Mouse (Mus musculus): ENCODE measurements around the gene Igfbp7. TPM values are rescaled to one million over a fixed set of nuclear protein-coding genes. Genes with fewer than 3 reads are reported as not detected.

Igfbp7 gene
- total RNA-seq (2021) = 10 to 100 TPM; 38.3 to 41.2 TPM
- long read RNA-seq, experiment 1, transcript Igfbp7-201 (5 exons, 1,116 nt) = major isoform, 31 of 32 reads
- long read RNA-seq, experiment 1, partial matches to known transcripts = 0 of 32 reads
- long read RNA-seq, experiment 1, other reads (novel, unspliced or antisense) = 1 of 32 reads
- long read RNA-seq, experiment 2, transcript Igfbp7-201 (5 exons, 1,116 nt) = major isoform, 32 of 37 reads
- long read RNA-seq, experiment 2, partial matches to known transcripts = 1 of 37 reads
- long read RNA-seq, experiment 2, other reads (novel, unspliced or antisense) = 4 of 37 reads

GRCm38 (mm10) chr5:77407341-77408298, at the start of gene Igfbp7:
TSS of gene Igfbp7 (minus strand) at chr5:77408041.
- peak; percentile 70 for TF ChIP-seq CTCF (IDR thresholded peaks at IDR 0.05)
- DNase-seq (ENCODE audit: extremely low spot score in 1 of 2, low spot score in 2 of 2) = peak; percentile 55 to 67
- peak within 1 kb of the TSS; percentile 65 for H3K4me3 ChIP-seq
- H3K27ac ChIP-seq = peak within 1 kb of the TSS; percentile 84
- intact Hi-C loops (cut with DNase I) = loop anchor here (5.0 kb wide), 1 partner anchor 55 kb away; no protein-coding TSS in a partner anchor

GRCm38 (mm10) chr5:77452103-77452502, 44.3 kb upstream of the Igfbp7 start:
- Histone ChIP-seq H3K4me3 (no peak overlapping the region), H3K27ac (no peak overlapping the region)
- intact Hi-C loops (cut with DNase I) = no loop called here
- no peak for DNase-seq (ENCODE audit: extremely low spot score in 1 of 2, low spot score in 2 of 2)
- TF ChIP-seq CTCF (IDR thresholded peaks at IDR 0.05) = no peak

GRCm38 (mm10) chr5:77449531-77449930, 41.7 kb upstream of the Igfbp7 start:
- DNase-seq (ENCODE audit: extremely low spot score in 1 of 2, low spot score in 2 of 2) = no peak
- no peak overlapping the region for H3K27ac ChIP-seq
- intact Hi-C loops (cut with DNase I) = no loop called here
- no peak for TF ChIP-seq CTCF (IDR thresholded peaks at IDR 0.05)
- no peak overlapping the region for H3K4me3 ChIP-seq

GRCm38 (mm10) chr5:77445431-77445830, 37.6 kb upstream of the Igfbp7 start:
- DNase-seq (ENCODE audit: extremely low spot score in 1 of 2, low spot score in 2 of 2) = no peak
- no peak overlapping the region for H3K4me3 ChIP-seq
- intact Hi-C loops (cut with DNase I) = no loop called here
- TF ChIP-seq CTCF (IDR thresholded peaks at IDR 0.05) = no peak
- H3K27ac ChIP-seq = no peak overlapping the region

- DNase-seq (ENCODE audit: extremely low spot score in 1 of 2, low spot score in 2 of 2) = no peak
- Histone ChIP-seq H3K4me3 (no peak overlapping the region), H3K27ac (no peak overlapping the region)
- no peak for TF ChIP-seq CTCF (IDR thresholded peaks at IDR 0.05)
- intact Hi-C loops (cut with DNase I) = no loop called here
Measured at GRCm38 (mm10) chr5:77443889-77444573, 36.2 kb upstream of the Igfbp7 start.

DNA sequence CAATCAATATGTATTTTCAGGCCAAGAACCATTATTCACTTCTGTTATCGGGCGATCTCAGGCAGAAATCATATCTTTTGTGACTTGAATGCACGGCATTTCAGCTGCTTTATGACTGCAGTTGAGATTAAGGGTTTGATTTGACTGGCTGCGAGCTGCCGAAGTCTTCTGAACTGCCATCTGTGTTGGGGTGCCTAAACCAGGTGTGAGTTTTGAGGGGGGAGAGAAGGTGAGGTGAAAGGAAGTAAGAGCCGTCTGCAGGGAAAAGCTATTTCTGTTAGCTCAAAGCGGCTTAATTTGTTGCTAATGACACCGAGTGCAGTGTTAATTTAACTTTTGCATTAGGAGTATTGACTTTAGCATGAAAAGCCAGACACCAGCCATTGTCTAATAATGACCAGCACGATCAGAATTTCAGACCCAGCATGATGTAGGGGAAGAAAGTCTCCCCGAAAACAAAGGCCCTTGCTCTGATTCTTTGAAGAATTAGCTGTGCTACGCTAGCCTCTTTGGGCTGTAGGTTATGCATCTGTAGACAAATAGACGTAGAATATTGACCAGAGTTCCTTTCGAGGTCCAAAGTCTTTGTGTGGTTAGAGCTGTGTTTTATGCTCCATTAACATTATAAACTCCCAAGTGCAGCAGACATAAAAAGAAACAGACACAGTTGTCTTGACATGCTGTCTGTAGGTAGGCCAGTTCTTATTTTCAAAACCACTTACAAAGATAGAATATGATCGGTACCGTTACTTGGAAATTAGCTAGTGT, 35.2 kb upstream of the Igfbp7 start:
- intact Hi-C loops (cut with DNase I) = no loop called here
- Histone ChIP-seq H3K4me3 (no peak overlapping the region), H3K27ac (no peak overlapping the region)
- TF ChIP-seq CTCF (IDR thresholded peaks at IDR 0.05) = no peak
- DNase-seq (ENCODE audit: extremely low spot score in 1 of 2, low spot score in 2 of 2) = no peak

DNA sequence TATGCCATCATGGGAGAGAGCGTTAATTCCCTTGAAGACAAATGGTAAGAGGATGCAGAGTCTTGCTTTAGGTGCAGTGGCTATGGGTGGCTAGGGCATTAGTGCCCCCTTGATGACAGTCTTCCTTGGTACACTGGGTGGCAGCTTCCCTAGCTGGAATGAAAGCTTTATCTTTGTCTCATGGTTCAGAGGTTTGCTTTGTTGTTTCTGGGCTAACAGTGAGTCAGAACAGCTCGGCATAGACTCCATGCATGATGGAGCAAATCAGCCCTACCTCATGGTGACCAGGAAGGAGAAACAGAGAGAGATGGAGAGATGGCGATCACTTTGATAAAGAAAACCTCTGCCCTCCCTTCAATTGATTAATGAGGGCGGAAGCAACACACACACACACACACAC, 28.5 kb upstream of the Igfbp7 start:
- Histone ChIP-seq H3K4me3 (no peak overlapping the region), H3K27ac (no peak overlapping the region)
- intact Hi-C loops (cut with DNase I) = no loop called here
- TF ChIP-seq CTCF (IDR thresholded peaks at IDR 0.05) = no peak
- no peak for DNase-seq (ENCODE audit: extremely low spot score in 1 of 2, low spot score in 2 of 2)

- DNase-seq (ENCODE audit: extremely low spot score in 1 of 2, low spot score in 2 of 2) = no peak
- no peak for TF ChIP-seq CTCF (IDR thresholded peaks at IDR 0.05)
- Histone ChIP-seq H3K4me3 (no peak overlapping the region), H3K27ac (no peak overlapping the region)
- intact Hi-C loops (cut with DNase I) = no loop called here
Measured at GRCm38 (mm10) chr5:77434060-77434459, 26.2 kb upstream of the Igfbp7 start.

DNA sequence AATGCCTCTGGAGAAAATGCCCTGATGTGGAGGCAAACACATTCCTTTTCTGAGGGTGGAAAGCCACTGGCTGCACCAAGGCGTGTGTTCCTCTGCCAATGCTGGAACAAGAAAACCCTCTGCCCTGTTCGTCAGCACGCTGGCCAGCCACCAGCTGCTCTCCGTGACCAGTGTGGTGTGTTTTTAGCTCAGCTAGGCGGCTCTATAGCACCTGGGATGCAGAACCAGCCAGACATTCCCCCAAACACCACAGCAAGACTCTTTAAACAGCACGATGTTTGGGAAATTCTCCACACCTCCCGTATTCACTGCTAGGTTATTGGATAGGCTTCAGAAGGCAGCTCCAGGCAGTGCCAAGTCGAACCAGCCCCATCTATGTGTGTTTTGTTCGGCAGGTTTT, 25.7 kb upstream of the Igfbp7 start:
- Histone ChIP-seq H3K27ac (no peak overlapping the region), H3K4me3 (no peak overlapping the region)
- TF ChIP-seq CTCF (IDR thresholded peaks at IDR 0.05) = no peak
- intact Hi-C loops (cut with DNase I) = no loop called here
- peak in 1 of 2 experiments; percentile 37 for DNase-seq (ENCODE audit: extremely low spot score in 1 of 2, low spot score in 2 of 2)

DNA sequence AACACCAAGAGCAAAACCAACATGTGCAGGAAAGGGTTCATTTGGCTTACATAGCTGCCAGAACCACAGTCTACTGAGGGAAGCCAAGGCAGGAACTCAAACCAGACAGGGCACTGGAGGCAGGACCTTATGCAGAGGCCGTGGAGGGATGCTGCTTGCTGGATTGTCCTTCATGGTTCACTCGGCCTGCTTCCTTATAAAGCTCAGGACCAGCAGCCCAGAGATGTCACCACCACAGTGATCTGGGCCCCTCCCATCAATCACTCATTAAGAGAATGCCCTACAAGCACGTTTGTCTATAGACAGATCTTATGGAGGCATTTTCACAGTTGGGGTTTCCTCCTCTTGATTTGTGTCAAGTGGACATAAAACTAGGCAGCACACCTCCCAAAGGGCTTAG, 25.3 kb upstream of the Igfbp7 start:
- TF ChIP-seq CTCF (IDR thresholded peaks at IDR 0.05) = no peak
- intact Hi-C loops (cut with DNase I) = no loop called here
- no peak for DNase-seq (ENCODE audit: extremely low spot score in 1 of 2, low spot score in 2 of 2)
- Histone ChIP-seq H3K4me3 (no peak overlapping the region), H3K27ac (no peak overlapping the region)

GRCm38 (mm10) chr5:77432446-77432845, 24.6 kb upstream of the Igfbp7 start:
- Histone ChIP-seq H3K4me3 (no peak overlapping the region), H3K27ac (no peak overlapping the region)
- intact Hi-C loops (cut with DNase I) = no loop called here
- TF ChIP-seq CTCF (IDR thresholded peaks at IDR 0.05) = no peak
- no peak for DNase-seq (ENCODE audit: extremely low spot score in 1 of 2, low spot score in 2 of 2)
